Mouse (Mus musculus): ENCODE data around the gene Kalrn. TPM values are rescaled to one million over a fixed set of nuclear protein-coding genes. Genes with fewer than 3 reads are reported as not detected.
"Not testable (repeated sequence)": the region's sequence is repeated elsewhere in the genome, so short reads cannot be mapped to it uniquely, and the experiment has no call there.

The Kalrn gene
- polyA plus RNA-seq, 1 experiment = 1.5 TPM

DNA sequence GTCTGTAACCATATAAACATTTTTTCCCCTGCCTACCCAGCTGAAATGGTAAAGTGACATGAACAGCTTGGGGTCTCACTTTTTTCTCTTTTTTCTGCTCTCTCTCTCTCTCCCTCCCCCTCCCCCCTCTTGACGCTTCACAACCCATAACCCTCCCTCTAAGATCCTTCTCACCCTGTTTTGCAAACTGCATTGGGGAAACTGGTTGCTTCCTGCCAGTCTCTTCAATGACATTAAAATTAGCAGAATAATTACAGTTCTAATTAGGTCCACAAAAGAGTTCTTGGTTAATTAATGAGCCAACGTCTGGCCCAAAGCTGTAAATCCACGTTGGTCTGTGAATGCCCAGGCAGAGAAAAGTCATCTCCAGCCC lies 478.3 kb downstream of the Kalrn start:
- no peak overlapping the region for H3K27ac ChIP-seq (replicated peaks; ENCODE audit: low read depth, low read length)
- peak overlapping the region; percentile 52 for H3K4me3 ChIP-seq (ENCODE audit: insufficient read depth, low read depth, low read length)
- peaks cover 4% of the 10 kb centered on the region for H3K4me1 ChIP-seq (ENCODE audit: control insufficient read depth, insufficient read depth, insufficient read length, low read length)

DNA sequence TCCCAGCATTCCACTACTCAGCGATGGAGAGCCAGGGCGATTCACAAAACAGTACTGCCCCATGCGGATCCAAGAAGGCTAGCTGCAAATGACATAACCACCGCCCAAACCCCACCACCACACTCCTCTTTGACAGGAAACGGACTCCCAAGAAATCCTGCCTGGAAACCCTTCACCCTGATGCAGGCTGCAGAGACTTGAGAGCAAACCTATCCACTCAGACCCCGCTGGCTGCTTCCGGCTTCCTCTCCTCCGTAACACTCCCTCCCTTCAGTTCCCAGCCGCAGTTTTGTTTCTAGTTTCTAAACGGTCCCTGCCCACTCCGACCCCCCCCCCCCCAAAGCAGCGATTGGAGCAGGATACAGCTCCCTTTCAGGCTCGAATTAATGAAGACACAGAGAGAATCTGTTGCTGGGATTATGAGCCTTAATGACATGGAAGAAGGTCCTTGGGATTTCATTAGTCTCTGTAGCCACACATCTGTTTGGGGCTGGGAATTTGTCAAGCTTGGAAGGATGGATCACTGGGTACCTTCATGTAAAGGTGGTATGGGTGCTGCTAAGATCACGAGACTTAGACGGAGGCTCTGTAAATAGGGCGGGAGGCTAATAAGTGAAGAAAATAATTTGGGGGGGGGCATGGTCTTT lies 478.8 kb downstream of the Kalrn start:
- Histone ChIP-seq H3K27ac (replicated peaks; ENCODE audit: low read depth, low read length) (no peak overlapping the region), H3K4me3 (ENCODE audit: insufficient read depth, low read depth, low read length) (peak overlapping the region; percentile 43)

DNA sequence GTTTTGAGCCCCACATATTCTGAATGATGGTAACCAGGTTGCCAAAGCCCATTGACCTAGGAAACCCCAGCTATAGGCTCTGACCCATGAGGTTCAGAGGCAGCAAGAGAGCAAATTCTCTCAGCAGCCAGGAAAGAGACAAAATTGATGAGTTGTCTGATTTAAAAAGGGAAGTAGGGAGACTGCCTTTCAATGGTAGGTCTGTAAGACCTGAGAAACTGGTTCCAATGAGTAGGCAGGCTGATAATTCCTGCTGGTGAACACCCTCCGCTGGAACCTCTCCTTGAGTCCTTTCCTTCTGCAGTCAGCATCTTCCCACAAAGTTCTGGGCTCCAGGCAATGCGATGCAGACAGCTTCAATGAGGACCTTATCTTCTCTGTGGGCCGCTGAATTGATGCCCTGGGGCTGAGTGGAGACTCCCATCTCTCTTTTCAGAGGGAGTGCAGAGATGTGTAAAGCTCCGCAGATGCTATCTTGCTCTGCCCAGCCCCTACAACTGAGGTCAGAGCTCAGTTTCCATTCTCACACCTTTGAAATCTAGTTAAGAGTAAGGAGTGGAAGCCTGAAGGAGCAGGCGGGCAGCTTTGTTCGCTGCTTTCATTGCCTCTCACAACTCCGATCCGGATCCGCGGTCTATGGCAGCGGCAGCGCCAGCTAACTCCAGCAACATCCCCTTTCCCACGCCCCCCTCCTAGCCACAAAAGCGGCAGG lies 479.4 kb downstream of the Kalrn start:
- no peak overlapping the region for H3K27ac ChIP-seq (replicated peaks; ENCODE audit: low read depth, low read length)

More for the DNA sequence above, 478.8 kb downstream of the Kalrn start:
- H3K4me1 ChIP-seq (ENCODE audit: control insufficient read depth, insufficient read depth, insufficient read length, low read length) = peaks cover 4% of the 10 kb centered on the region

DNA sequence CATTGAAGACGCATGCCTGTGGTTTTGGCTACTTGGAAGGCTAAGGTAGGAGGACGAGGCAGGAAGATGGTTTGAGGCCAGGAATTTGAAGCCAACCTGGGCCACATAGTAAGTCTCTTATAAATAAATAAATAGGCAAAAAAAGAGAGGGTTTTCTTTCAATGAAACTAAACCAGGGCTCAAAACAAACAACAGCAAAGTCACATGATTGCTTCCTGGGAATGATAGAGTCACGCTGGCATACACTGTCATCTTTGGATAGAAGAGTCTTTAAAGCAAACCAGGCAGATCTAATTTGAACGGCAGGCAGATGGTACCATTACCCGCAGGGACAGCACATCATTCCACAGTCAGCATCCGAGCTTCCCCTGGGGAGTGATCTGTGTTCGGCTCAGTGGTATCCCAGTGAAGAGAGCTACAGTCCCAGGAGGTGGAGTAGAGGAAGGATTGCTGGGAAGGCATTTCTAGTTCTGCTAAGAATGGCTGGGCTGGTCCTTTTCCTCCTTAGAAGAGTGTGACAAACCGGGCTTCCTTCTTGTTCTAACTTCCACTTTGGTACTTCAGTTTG lies 483.7 kb downstream of the Kalrn start:
- Histone ChIP-seq H3K27ac (replicated peaks; ENCODE audit: low read depth, low read length) (no peak overlapping the region), H3K4me3 (ENCODE audit: insufficient read depth, low read depth, low read length) (no peak overlapping the region), H3K4me1 (ENCODE audit: control insufficient read depth, insufficient read depth, insufficient read length, low read length) (peaks cover 4% of the 10 kb centered on the region; the same call in 1 of the 2 replicates)

More for the DNA sequence above, 479.4 kb downstream of the Kalrn start:
- H3K4me3 ChIP-seq (ENCODE audit: insufficient read depth, low read depth, low read length) = peak overlapping the region; percentile 43
- peaks cover 4% of the 10 kb centered on the region for H3K4me1 ChIP-seq (ENCODE audit: control insufficient read depth, insufficient read depth, insufficient read length, low read length)

DNA sequence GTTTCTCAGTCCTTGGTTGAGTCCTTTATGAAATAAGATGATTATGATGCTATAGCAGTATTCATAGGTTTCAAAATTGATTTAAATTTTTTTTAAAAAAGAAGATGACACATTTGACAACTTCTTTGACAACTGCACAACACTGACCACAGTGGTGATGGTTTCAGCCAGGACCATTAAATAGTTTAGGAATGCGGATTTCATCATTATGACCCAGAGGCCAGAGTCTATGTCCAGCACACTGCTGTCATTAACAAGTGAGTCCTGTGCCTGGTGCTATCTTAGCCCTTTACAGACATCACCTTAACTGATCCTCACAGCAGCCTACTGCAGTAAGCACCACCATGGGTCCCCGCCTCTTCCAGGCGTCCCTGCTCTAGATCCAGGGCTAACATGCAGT lies 484.3 kb downstream of the Kalrn start:
- no peak overlapping the region for H3K27ac ChIP-seq (replicated peaks; ENCODE audit: low read depth, low read length)
- no peak overlapping the region for H3K4me3 ChIP-seq (ENCODE audit: insufficient read depth, low read depth, low read length)
- H3K4me1 ChIP-seq (ENCODE audit: control insufficient read depth, insufficient read depth, insufficient read length, low read length) = no peaks in the 10 kb centered on the region

DNA sequence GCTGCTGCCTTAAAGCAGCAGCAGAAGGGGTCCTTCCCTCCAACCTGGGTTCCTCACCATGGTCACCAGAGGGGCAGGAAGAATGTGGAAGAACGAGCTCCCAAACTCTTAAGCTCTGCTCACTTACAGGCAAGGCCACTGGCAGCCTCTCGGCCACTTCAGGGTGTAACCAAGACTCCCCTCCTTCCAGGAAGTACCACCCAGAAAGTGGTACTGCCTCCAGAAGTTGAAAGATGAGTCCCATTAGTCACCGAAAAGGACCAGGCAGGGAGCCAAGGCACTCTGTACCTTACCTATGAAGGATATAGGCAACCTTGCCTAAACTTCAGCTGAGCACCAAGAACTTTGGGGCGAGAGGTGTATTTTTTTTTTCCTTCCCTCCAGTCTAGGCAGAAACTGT lies 485.0 kb downstream of the Kalrn start:
- Histone ChIP-seq H3K27ac (replicated peaks; ENCODE audit: low read depth, low read length) (no peak overlapping the region), H3K4me3 (ENCODE audit: insufficient read depth, low read depth, low read length) (no peak overlapping the region), H3K4me1 (ENCODE audit: control insufficient read depth, insufficient read depth, insufficient read length, low read length) (no peaks in the 10 kb centered on the region)

DNA sequence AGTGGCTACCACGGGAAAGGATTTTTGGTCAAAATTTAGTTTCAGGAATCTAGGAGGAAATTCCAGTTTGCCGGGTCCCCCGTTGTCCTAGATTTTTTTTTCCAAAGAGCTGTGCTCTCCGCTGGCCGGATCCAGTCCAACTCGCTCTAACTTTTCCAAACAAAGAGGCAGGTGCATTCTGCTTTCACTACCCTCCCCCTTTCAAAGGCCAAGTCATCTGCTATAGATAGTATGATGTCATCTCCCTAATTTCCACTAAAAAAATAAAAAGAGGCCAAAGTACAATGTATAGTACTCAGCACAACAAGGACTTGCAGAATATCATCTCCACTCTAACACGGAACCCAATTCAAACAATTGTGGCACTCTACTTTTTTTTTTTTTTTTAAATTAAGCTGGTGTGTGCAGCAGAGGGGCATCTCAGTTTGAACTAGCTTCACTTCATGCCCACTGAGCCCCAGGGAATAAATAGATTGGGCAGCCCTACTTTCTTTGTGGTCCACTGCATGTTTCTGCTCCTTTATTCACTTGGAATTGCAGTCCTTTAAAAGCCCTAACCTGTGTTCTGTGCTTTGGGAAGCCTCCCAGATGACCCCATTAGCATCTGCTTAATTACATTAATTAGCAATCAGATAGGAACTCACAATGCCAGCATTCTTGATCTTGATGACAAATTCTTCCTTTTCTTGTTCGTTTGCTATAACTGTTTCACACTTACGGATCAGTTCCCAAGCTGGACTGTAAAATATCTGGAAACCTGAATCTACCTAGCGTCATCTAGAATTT lies 489.0 kb downstream of the Kalrn start:
- Histone ChIP-seq H3K27ac (replicated peaks; ENCODE audit: low read depth, low read length) (no peak overlapping the region), H3K4me1 (ENCODE audit: control insufficient read depth, insufficient read depth, insufficient read length, low read length) (no peaks in the 10 kb centered on the region), H3K4me3 (ENCODE audit: insufficient read depth, low read depth, low read length) (no peak overlapping the region)

DNA sequence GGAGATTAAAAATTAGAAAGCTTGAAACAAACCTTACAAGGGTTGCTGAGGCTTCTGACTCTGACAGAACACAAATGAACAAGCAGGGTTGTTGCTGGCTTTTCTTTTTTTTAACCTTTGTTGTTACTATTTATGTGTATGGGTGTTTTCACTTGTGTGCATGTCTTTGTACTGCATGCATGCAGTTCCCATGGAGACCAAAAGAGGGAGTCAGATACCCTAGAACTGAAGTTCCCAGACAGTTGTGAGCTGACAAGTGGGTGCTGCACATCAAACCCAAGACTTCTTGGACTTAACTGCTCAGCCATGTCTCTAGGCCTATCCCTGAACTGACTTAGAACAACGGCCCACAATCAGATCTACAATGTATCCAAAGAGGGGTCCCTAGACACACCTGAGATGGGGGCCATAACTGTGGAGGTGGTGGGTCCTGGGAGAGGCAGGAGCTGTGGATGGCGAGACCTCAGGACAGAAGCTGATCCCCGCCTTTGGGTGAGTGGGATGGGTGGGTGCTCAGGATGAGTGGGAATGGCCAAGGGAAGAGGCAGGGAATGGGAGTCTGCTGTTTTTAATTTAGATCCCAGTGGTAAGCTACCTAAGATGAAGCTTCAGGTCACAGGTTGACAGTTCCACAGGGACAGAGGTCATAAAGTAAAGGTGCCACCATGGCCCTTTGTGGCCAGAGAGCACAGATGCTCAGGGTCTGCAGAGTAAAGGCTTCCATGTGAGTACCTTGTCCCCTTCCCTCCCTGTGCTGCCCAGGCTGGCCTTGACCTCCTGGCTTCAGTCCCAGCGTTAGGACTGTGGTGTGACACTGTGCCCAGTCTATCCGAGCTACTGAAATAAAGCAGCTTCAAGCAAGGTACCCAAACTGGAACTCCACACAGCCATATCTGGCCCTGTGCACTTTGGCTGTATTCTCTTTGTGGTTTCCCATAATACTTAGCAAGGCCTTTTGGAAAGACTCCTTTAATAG lies 490.6 kb downstream of the Kalrn start:
- Histone ChIP-seq H3K4me3 (ENCODE audit: insufficient read depth, low read depth, low read length) (no peak overlapping the region), H3K4me1 (ENCODE audit: control insufficient read depth, insufficient read depth, insufficient read length, low read length) (no peaks in the 10 kb centered on the region), H3K27ac (replicated peaks; ENCODE audit: low read depth, low read length) (no peak overlapping the region)

DNA sequence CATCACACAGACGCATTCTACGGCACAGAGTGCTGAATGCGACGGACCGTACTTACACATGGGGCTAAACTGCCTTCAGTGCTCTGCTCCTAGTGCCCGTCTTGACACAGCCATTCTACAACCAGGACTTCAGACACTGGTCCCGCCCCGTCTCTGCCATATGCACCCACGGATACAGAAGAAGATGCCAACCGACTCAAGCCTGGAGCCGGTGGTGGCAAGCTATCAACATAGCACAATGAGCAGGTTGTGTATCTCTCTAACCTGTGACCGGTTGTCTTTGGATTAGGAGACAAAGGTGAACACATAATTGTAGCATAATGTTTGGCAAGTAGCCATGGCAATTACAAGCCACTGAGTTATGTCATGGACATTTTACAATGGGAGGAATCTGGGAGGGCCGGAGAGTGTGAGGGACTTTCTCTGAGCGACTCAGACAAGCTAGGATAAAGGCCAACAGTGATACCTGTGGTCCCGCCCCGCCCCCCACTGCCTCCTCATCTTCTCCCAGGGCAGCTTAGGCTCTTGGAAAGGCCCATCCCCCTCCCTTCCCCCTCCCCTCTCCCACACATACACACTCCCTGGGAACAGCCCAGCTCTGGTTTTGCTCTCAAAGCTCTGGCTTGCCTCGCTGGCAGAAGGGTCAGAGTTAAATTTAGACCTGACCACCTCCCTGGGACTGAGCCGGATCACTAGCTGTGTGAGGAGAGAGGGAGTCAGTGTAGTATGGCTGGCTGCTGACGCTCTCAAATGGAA lies 491.5 kb downstream of the Kalrn start:
- Histone ChIP-seq H3K27ac (replicated peaks; ENCODE audit: low read depth, low read length) (no peak overlapping the region), H3K4me3 (ENCODE audit: insufficient read depth, low read depth, low read length) (no peak overlapping the region), H3K4me1 (ENCODE audit: control insufficient read depth, insufficient read depth, insufficient read length, low read length) (no peaks in the 10 kb centered on the region)

DNA sequence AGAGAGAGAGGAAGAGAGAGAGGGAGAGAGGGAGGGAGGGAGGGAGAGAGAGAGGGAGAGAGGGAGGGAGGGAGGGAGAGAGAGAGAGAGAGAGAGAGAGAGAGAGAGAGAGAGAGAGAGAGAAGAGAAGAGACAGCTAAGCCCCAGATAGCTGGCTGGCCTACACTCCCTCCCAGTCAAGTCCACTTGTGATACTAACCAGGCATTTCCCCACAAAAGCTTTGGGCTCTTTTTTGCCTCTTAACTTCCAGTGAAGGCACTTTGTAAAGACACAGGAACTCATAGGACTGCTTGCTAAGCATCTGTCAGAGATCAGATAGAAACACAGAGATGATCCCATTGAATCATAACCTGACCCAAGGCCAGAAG lies 492.0 kb downstream of the Kalrn start:
- H3K27ac ChIP-seq (replicated peaks; ENCODE audit: low read depth, low read length); H3K4me1 ChIP-seq (ENCODE audit: control insufficient read depth, insufficient read depth, insufficient read length, low read length): not testable (repeated sequence)

DNA sequence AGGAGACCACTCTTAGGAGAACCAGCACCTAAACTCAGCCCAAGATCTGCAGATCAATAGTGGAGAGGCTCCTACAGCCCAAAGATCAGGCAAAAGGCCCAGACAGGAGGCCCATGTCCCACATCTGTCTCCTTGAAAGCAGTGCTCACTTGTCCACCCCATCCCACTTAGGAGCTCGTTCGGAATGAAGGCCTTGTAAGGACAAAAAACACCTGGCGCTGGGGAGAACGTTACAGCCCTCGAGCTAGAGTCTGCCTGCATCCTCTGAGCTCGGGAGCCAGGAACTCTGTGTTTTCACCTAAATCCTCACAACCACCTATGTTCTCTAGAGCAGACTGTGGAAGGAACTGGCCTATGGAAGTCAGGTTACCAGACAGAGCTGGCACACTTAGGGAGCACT lies 492.5 kb downstream of the Kalrn start:
- H3K4me1 ChIP-seq (ENCODE audit: control insufficient read depth, insufficient read depth, insufficient read length, low read length) = no peaks in the 10 kb centered on the region
- no peak overlapping the region for H3K4me3 ChIP-seq (ENCODE audit: insufficient read depth, low read depth, low read length)
- no peak overlapping the region for H3K27ac ChIP-seq (replicated peaks; ENCODE audit: low read depth, low read length)

More for the DNA sequence above, 492.0 kb downstream of the Kalrn start:
- not testable (repeated sequence) for H3K4me3 ChIP-seq (ENCODE audit: insufficient read depth, low read depth, low read length)

DNA sequence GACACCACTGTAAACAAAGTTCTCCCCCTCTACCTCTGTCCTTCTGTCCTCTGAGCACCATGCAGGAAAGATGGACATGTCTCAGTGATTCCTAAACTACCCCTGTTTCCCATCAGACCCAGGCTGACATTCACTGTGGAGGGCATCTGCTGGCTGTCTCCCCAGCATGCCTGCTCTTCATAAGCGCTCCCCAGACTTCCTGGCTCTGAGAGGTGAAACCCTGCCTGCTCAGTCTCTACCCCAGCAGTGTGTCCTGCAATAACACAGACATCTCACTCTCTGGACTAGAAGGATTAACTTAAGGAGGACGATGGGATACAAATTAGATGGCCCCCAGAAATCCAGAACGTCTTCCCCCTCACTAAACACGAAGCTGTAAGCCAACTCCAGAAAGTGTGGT lies 493.8 kb downstream of the Kalrn start:
- no peaks in the 10 kb centered on the region for H3K4me1 ChIP-seq (ENCODE audit: control insufficient read depth, insufficient read depth, insufficient read length, low read length)
- H3K4me3 ChIP-seq (ENCODE audit: insufficient read depth, low read depth, low read length) = no peak overlapping the region
- H3K27ac ChIP-seq (replicated peaks; ENCODE audit: low read depth, low read length) = no peak overlapping the region

DNA sequence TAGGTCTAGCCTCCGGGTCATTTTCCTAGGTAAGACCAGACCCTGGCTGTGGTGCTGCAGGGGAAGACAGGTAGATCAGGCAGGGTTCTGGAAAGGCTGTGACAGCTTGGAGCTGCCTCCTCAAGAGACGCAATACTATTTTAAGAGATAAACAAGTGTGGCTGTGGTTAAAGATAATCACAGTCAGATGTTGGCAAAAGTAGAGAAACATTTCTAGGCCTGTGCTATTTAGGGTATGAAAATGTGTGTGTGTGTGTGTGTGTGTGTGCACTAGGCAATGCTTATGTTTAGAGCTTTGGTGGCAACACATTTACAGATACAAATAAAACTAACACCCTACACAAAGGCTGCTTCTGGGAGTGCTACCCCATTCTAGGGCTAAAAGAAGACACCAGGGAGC lies 494.6 kb downstream of the Kalrn start:
- Histone ChIP-seq H3K4me1 (ENCODE audit: control insufficient read depth, insufficient read depth, insufficient read length, low read length) (no peaks in the 10 kb centered on the region), H3K4me3 (ENCODE audit: insufficient read depth, low read depth, low read length) (no peak overlapping the region), H3K27ac (replicated peaks; ENCODE audit: low read depth, low read length) (no peak overlapping the region)

DNA sequence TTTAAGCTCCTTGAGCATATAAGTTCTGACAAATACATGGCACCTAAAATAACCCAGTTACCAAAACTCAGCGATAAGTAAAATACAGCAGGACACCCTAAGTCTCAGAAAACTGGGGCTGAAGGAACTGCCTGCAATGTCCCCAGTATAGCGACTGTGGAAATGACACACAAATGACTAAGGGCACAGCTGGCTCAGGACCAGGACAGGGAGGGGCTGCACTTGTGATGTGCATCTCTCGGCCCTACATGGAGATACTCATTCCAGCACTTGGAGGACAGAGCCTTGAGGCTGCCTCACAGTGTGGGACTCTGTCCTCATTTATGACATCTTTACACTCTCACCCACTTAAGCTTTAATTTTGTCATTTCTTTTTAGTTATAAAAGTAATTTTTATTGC lies 497.2 kb downstream of the Kalrn start:
- H3K27ac ChIP-seq (replicated peaks; ENCODE audit: low read depth, low read length) = no peak overlapping the region
- H3K4me3 ChIP-seq (ENCODE audit: insufficient read depth, low read depth, low read length) = no peak overlapping the region
- no peaks in the 10 kb centered on the region for H3K4me1 ChIP-seq (ENCODE audit: control insufficient read depth, insufficient read depth, insufficient read length, low read length)

Data from brown adipose tissue, adult 24 weeks (tissue).